ENCODE assay signal across 8 mouse cellular contexts in genomic region chr2:75959183-75959849, GRCm38 (mm10). TPM values are rescaled to one million over a fixed set of nuclear protein-coding genes. Genes with fewer than 3 reads are reported as not detected.
A peak's percentile ranks its signal among the peaks of the same experiment; 100 is the strongest.
DNase-seq lines count a peak whose midpoint lies in the region; ATAC-seq lines count a peak whose summit lies in the region.

No protein-coding gene starts in this region.

- H3K27me3 ChIP-seq in heart, embryonic 16.5 days (ENCODE audit: control insufficient read depth, insufficient read depth, low read length), result no peaks in the 10 kb centered on the region
- H3K27me3 ChIP-seq in midbrain, embryonic 11.5 days (ENCODE audit: control insufficient read depth, insufficient read depth, low read length), result no peaks in the 10 kb centered on the region

- peaks cover 8% of the 10 kb centered on the region for H3K4me1 ChIP-seq in brown adipose tissue, adult 24 weeks (ENCODE audit: control insufficient read depth, insufficient read depth, insufficient read length, low read length)
- peaks cover 26% of the 10 kb centered on the region for H3K4me1 ChIP-seq in heart, embryonic 16.5 days (ENCODE audit: control insufficient read depth, insufficient read depth, low read length)
- H3K4me1 ChIP-seq in midbrain, embryonic 11.5 days (ENCODE audit: control insufficient read depth, insufficient read depth, low read length), result peaks cover 31% of the 10 kb centered on the region

- ATAC-seq in heart, embryonic 16.5 days (replicated peaks; ENCODE audit: extremely low read depth, insufficient read depth, low FRiP score), result 0 out of 2 replicates have a peak, but pooled peaks have one; percentile 16
- peak; percentile 79; the same call in 1 of the 2 replicates for ATAC-seq in midbrain, embryonic 11.5 days (ENCODE audit: low FRiP score)

- 24% methylated on average over 18 of the region's 18 CpGs for WGBS in heart, embryonic 16.5 days
- 26% methylated on average over 18 of the region's 18 CpGs for WGBS in midbrain, embryonic 11.5 days

- peak overlapping the region; percentile 36 for H3K4me2 ChIP-seq in heart, embryonic 16.5 days (ENCODE audit: low read depth, low read length)
- peak overlapping the region; percentile 26 for H3K4me2 ChIP-seq in midbrain, embryonic 11.5 days

- H3K9me3 ChIP-seq in heart, embryonic 16.5 days (replicated peaks; ENCODE audit: control insufficient read depth, low read length), result no peaks in the 10 kb centered on the region
- no peaks in the 10 kb centered on the region for H3K9me3 ChIP-seq in midbrain, embryonic 11.5 days (ENCODE audit: control insufficient read depth, low read length)

- H3K27ac ChIP-seq in brown adipose tissue, adult 24 weeks (replicated peaks; ENCODE audit: low read depth, low read length), result peak overlapping the region; percentile 49
- peak overlapping the region; percentile 64 for H3K27ac ChIP-seq in heart, embryonic 16.5 days (ENCODE audit: low read length)
- H3K27ac ChIP-seq in midbrain, embryonic 11.5 days (ENCODE audit: low read depth, low read length), result peak overlapping the region; percentile 74; the same call in 1 of the 2 replicates

- no peak overlapping the region for H3K4me3 ChIP-seq in brown adipose tissue, adult 24 weeks (ENCODE audit: insufficient read depth, low read depth, low read length)
- no peak overlapping the region for H3K4me3 ChIP-seq in heart, embryonic 16.5 days (ENCODE audit: low read length)
- no peak overlapping the region for H3K4me3 ChIP-seq in midbrain, embryonic 11.5 days (ENCODE audit: low read depth, low read length)

- no peaks in the 10 kb centered on the region for H3K36me3 ChIP-seq in heart, embryonic 16.5 days (ENCODE audit: control insufficient read depth, insufficient read depth)
- H3K36me3 ChIP-seq in midbrain, embryonic 11.5 days (ENCODE audit: control insufficient read depth, insufficient read depth, low read length), result no peaks in the 10 kb centered on the region

- peak; percentile 52 to 85 for DNase-seq in adrenal gland, adult (ENCODE audit: inconsistent age in 2 of 2, low spot score in 1 of 2)
- no peak for DNase-seq in adrenal gland, adult 8-10 months
- DNase-seq in midbrain, embryonic 11.5 days (ENCODE audit: low spot score, missing footprints), result peak; percentile 92
- no peak for DNase-seq in layer of hippocampus, postnatal 25 days (ENCODE audit: extremely low spot score in 1 of 2, low spot score in 1 of 2)
- DNase-seq in spleen, postnatal 10 days (ENCODE audit: low spot score in 2 of 2), result no peak
- DNase-seq in layer of hippocampus, adult 9-10 months (ENCODE audit: low spot score), result no peak

- H3K9ac ChIP-seq in heart, embryonic 16.5 days (ENCODE audit: low read length), result peak overlapping the region; percentile 26
- H3K9ac ChIP-seq in midbrain, embryonic 11.5 days (ENCODE audit: low read length), result peak overlapping the region; percentile 54; the same call in 1 of the 2 replicates

RNA-seq across cellular contexts. Expression of gene Ttc30a2, which starts 18.7 kb away (rescaled TPM):
- under 1 TPM; 0.20 to 0.59 (median 0.28) TPM for total RNA-seq in adrenal gland, adult 8-10 months (2022)
- polyA plus RNA-seq in brown adipose tissue, adult 24 weeks (2012; ENCODE audit: insufficient read depth, insufficient read length, missing spikeins), result not detected in 2 replicates
- polyA plus RNA-seq in heart, embryonic 16.5 days (2015; fragmentation: Nextera tagmentation; extraction: Ambion mirVana), result 1.4 and 1.6 TPM in 2 replicates
- polyA plus RNA-seq in midbrain, embryonic 11.5 days (2014; fragmentation: Nextera tagmentation; extraction: Ambion mirVana), result 0.96 and 0.98 TPM in 2 replicates
- total RNA-seq in layer of hippocampus, postnatal 25 days (2021), result under 1 TPM in 1 of 2 experiments, not detected in 1; 0.27 TPM

RNA-seq across cellular contexts. Expression of gene Ttc30b, which starts 20.9 kb away (rescaled TPM):
- 10 to 100 TPM; 22.0 to 25.8 (median 22.5) TPM for total RNA-seq in adrenal gland, adult 8-10 months (2022)
- polyA plus RNA-seq in brown adipose tissue, adult 24 weeks (2012; ENCODE audit: insufficient read depth, insufficient read length, missing spikeins), result 11.9 and 20.1 TPM in 2 replicates
- polyA plus RNA-seq in heart, embryonic 16.5 days (2015; fragmentation: Nextera tagmentation; extraction: Ambion mirVana), result 12.3 and 13.5 TPM in 2 replicates
- polyA plus RNA-seq in midbrain, embryonic 11.5 days (2014; fragmentation: Nextera tagmentation; extraction: Ambion mirVana), result 8.6 and 9.0 TPM in 2 replicates
- total RNA-seq in layer of hippocampus, postnatal 25 days (2021), result 10 to 100 TPM; 14.2 to 16.3 TPM

RNA-seq across cellular contexts. Expression of gene Ttc30a1, which starts 22.5 kb away (rescaled TPM):
- 1 to 10 TPM; 2.9 to 4.2 (median 4.2) TPM for total RNA-seq in adrenal gland, adult 8-10 months (2022)
- polyA plus RNA-seq in brown adipose tissue, adult 24 weeks (2012; ENCODE audit: insufficient read depth, insufficient read length, missing spikeins), result 1.5 TPM in 1 of 2 replicates, not detected in the other
- polyA plus RNA-seq in heart, embryonic 16.5 days (2015; fragmentation: Nextera tagmentation; extraction: Ambion mirVana), result 5.7 and 6.2 TPM in 2 replicates
- 11.4 and 12.0 TPM in 2 replicates for polyA plus RNA-seq in midbrain, embryonic 11.5 days (2014; fragmentation: Nextera tagmentation; extraction: Ambion mirVana)
- total RNA-seq in layer of hippocampus, postnatal 25 days (2021), result 1 to 10 TPM; 3.1 to 3.2 TPM

Comparison
In these comparisons a context has a peak if more than half of its experiments do, and no peak if none do; other contexts are left out.
1. DNase-seq: peak in adrenal gland, adult (2 of 2) and midbrain, embryonic 11.5 days (single experiment); none in adrenal gland, adult 8-10 months (single experiment), layer of hippocampus, postnatal 25 days (0 of 2), spleen, postnatal 10 days (0 of 2) and layer of hippocampus, adult 9-10 months (single experiment).
2. Peak in every context shown above with its lines, with median percentiles within 50 percentile points of each other: H3K27ac ChIP-seq.